Mouse (Mus musculus) thymus, adult 2 months (tissue): Measurements from ENCODE around the gene Mtm1. TPM values are rescaled to one million over a fixed set of nuclear protein-coding genes. Genes with fewer than 3 reads are reported as not detected.
"Not testable (repeated sequence)": the region's sequence is repeated elsewhere in the genome, so short reads cannot be mapped to it uniquely, and the experiment has no call there.

Experiments
- DNase-seq: peaks from one replicate; pipeline ENCODE4 v3.0.0; 2021
- H3K27ac ChIP-seq: fragments of 200-500 bp; 2 replicates; pipeline ENCODE4 v1.5.1; 2012; ENCODE audit warnings: low read length, control low read depth; ENCODE audit not compliant: control insufficient read depth, insufficient read depth
- H3K27me3 ChIP-seq: fragments of 200-500 bp; 2 replicates; pipeline ENCODE4 v1.6.1; 2012; ENCODE audit warnings: mild to moderate bottlenecking, low read length, moderate library complexity, mixed read lengths; ENCODE audit not compliant: control insufficient read depth, insufficient read depth
- H3K36me3 ChIP-seq: fragments of 200-500 bp; 2 replicates; pipeline ENCODE4 v1.6.1; 2012; ENCODE audit warnings: mild to moderate bottlenecking, low read length, moderate library complexity; ENCODE audit not compliant: control insufficient read depth, insufficient read depth
- H3K4me1 ChIP-seq: fragments of 200-500 bp; replicated peaks from 2 replicates; pipeline ENCODE4 v1.6.1; 2012; ENCODE audit warnings: low read length; ENCODE audit not compliant: control insufficient read depth, insufficient read depth
- H3K4me3 ChIP-seq: fragments of 200-500 bp; 2 replicates; pipeline ENCODE4 v1.5.1; 2012; ENCODE audit warnings: mild to moderate bottlenecking, low read length, control low read depth, moderate library complexity; ENCODE audit not compliant: control insufficient read depth, insufficient read depth
- CTCF ChIP-seq: fragments of 200-500 bp; IDR thresholded peaks from 2 replicates; pipeline ENCODE4 v1.5.1; 2012; ENCODE audit warnings: mild to moderate bottlenecking, control low read depth, low read length, moderate library complexity, borderline replicate concordance; ENCODE audit not compliant: control insufficient read depth, poor library complexity, insufficient read depth; ENCODE audit errors: extremely low read depth
- POLR2A ChIP-seq: fragments of 200-500 bp; IDR thresholded peaks from 2 replicates; pipeline ENCODE4 v1.6.1; 2012; ENCODE audit warnings: mild to moderate bottlenecking, low read length, control low read depth, moderate library complexity; ENCODE audit not compliant: control insufficient read depth, poor library complexity, insufficient read depth; ENCODE audit errors: extremely low read depth
- WGBS: fragments of 180-500 bp; shearing (Covaris S2); methylation state at CpG from one replicate; pipeline ENCODE4 v1.1.7; 2018; 5-methylcytosine and 5-hydroxymethylcytosine counted together
- polyA plus RNA-seq: library from polyadenylated mRNA; depleted of rRNA; stranded (reverse); fragments of >200 nt; gene quantifications from 2 replicates; pipeline ENCODE4 v1.2.3, GENCODE M21; 2012

The Mtm1 gene
- polyA plus RNA-seq, 1 experiment = 2.4 TPM

GRCm38 (mm10) chrX:71302148-71302547, 91.6 kb downstream of the Mtm1 start:
- H3K4me3 ChIP-seq = no peak overlapping the region
- H3K27ac ChIP-seq = no peak overlapping the region
- WGBS = 97% methylated on average over 5 of the region's 5 CpGs
- no peak for DNase-seq
- H3K4me1 ChIP-seq = no peaks in the 10 kb centered on the region
- TF ChIP-seq POLR2A = no peak
- TF ChIP-seq CTCF = no peak
- no peaks in the 10 kb centered on the region for H3K27me3 ChIP-seq
- H3K36me3 ChIP-seq = no peaks in the 10 kb centered on the region

- H3K4me3 ChIP-seq = no peak overlapping the region
- DNase-seq = peak; percentile 27
- H3K27me3 ChIP-seq = no peaks in the 10 kb centered on the region
- H3K4me1 ChIP-seq = no peaks in the 10 kb centered on the region
- TF ChIP-seq CTCF = no peak
- TF ChIP-seq POLR2A = no peak
- no peaks in the 10 kb centered on the region for H3K36me3 ChIP-seq
- 35% methylated on average over 8 of the region's 8 CpGs for WGBS
- no peak overlapping the region for H3K27ac ChIP-seq
Observed at GRCm38 (mm10) chrX:71311229-71311628, 100.7 kb downstream of the Mtm1 start.

GRCm38 (mm10) chrX:71314380-71314779, 103.8 kb downstream of the Mtm1 start:
- DNase-seq = no peak
- Histone ChIP-seq H3K27me3 (no peaks in the 10 kb centered on the region), H3K36me3 (no peaks in the 10 kb centered on the region), H3K4me1 (no peaks in the 10 kb centered on the region), H3K4me3 (no peak overlapping the region), H3K27ac (no peak overlapping the region)
- 96% methylated on average over 5 of the region's 5 CpGs for WGBS
- TF ChIP-seq CTCF = no peak
- no peak for TF ChIP-seq POLR2A

- Histone ChIP-seq H3K36me3 (no peaks in the 10 kb centered on the region), H3K27ac (no peak overlapping the region), H3K4me3 (no peak overlapping the region), H3K4me1 (no peaks in the 10 kb centered on the region), H3K27me3 (no peaks in the 10 kb centered on the region)
- TF ChIP-seq CTCF = no peak
- TF ChIP-seq POLR2A = no peak
- no peak for DNase-seq
- WGBS = 89% methylated on average over 1 of the region's 1 CpGs
Observed at GRCm38 (mm10) chrX:71352033-71352432, 141.5 kb downstream of the Mtm1 start.

GRCm38 (mm10) chrX:71355331-71355730, 144.8 kb downstream of the Mtm1 start:
- TF ChIP-seq POLR2A = no peak
- TF ChIP-seq CTCF = no peak
- H3K27me3 ChIP-seq = no peaks in the 10 kb centered on the region
- WGBS = 62% methylated on average over 1 of the region's 1 CpGs

GRCm38 (mm10) chrX:71361793-71362192, 151.2 kb downstream of the Mtm1 start:
- H3K4me1 ChIP-seq, H3K4me3 ChIP-seq, H3K27me3 ChIP-seq, H3K36me3 ChIP-seq, H3K27ac ChIP-seq, DNase-seq: not testable (repeated sequence)
- WGBS = 96% methylated on average over 10 of the region's 10 CpGs

More at GRCm38 (mm10) chrX:71355331-71355730, 144.8 kb downstream of the Mtm1 start:
- Histone ChIP-seq H3K27ac (no peak overlapping the region), H3K36me3 (no peaks in the 10 kb centered on the region), H3K4me3 (no peak overlapping the region), H3K4me1 (no peaks in the 10 kb centered on the region)
- no peak for DNase-seq

GRCm38 (mm10) chrX:71364062-71364461, 153.5 kb downstream of the Mtm1 start:
- Histone ChIP-seq H3K4me3 (no peak overlapping the region), H3K36me3 (no peaks in the 10 kb centered on the region), H3K27ac (no peak overlapping the region), H3K4me1 (peaks cover 6% of the 10 kb centered on the region), H3K27me3 (no peaks in the 10 kb centered on the region)
- no peak for TF ChIP-seq CTCF
- TF ChIP-seq POLR2A = no peak
- DNase-seq = no peak
- 49% methylated on average over 5 of the region's 5 CpGs for WGBS
